Comparison of ENCODE assay signal across 23 mouse cellular contexts in the genomic region with DNA sequence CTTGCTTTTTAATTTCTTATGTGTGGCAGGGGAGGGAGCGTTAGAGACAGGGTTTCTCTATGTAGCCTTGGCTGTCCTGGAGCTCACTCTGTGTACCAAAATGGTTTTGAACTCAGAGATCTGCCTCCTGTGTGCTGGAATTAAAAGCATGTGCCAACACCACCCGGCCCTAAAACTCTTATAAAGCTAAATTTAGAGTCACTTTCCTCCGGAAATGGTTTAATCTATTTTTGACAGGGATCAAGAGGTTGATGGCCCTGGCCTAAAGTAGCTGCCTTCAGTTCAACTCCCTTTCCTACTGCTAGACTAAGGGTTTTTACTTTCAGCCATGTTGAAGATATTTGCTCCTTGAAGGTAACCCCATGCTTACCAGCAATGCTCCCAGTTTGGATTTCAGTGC. TPM values are rescaled to one million over a fixed set of nuclear protein-coding genes. Genes with fewer than 3 reads are reported as not detected.
DNase-seq lines count a peak whose midpoint lies in the region; ATAC-seq and TF ChIP-seq lines count a peak whose summit lies in the region.
"Had no signal": no experiment of that assay in that cellular context is flagged by ENCODE, and none has a peak within 500 bp of the region (broad histone marks: within the 10 kb centered on the region; RNA-seq: fewer than 3 reads in every experiment).

No protein-coding gene starts in this region.

- no peaks in the 10 kb centered on the region for H3K36me3 ChIP-seq in heart, embryonic 13.5 days
- no peaks in the 10 kb centered on the region for H3K36me3 ChIP-seq in kidney, embryonic 14.5 days (ENCODE audit: control insufficient read depth, insufficient read depth, low read length)
- no peaks in the 10 kb centered on the region for H3K36me3 ChIP-seq in embryonic facial prominence, embryonic 12.5 days
- no peaks in the 10 kb centered on the region for H3K36me3 ChIP-seq in limb, embryonic 15.5 days
- H3K36me3 ChIP-seq: embryonic facial prominence, embryonic 15.5 days; hindbrain, embryonic 12.5 days; neural tube, embryonic 15.5 days had no signal

- H3K27ac ChIP-seq in heart, embryonic 13.5 days (replicated peaks) = peak overlapping the region; percentile 62
- peak overlapping the region; percentile 65; the same call in 1 of the 2 replicates for H3K27ac ChIP-seq in kidney, embryonic 14.5 days (ENCODE audit: low read depth, low read length)
- 0 out of 2 replicates have a peak overlapping the region, but pooled peaks have one; percentile 30 for H3K27ac ChIP-seq in embryonic facial prominence, embryonic 12.5 days
- 0 out of 2 replicates have a peak overlapping the region, but pooled peaks have one; percentile 33 for H3K27ac ChIP-seq in limb, embryonic 15.5 days
- no peak overlapping the region for H3K27ac ChIP-seq in gastrocnemius, adult 2 months
- H3K27ac ChIP-seq: hindbrain, embryonic 12.5 days; neural tube, embryonic 15.5 days had no signal

- H3K4me2 ChIP-seq in heart, embryonic 13.5 days = no peak overlapping the region
- no peak overlapping the region for H3K4me2 ChIP-seq in kidney, embryonic 14.5 days (replicated peaks; ENCODE audit: low read depth, low read length)
- H3K4me2 ChIP-seq in embryonic facial prominence, embryonic 12.5 days (replicated peaks) = no peak overlapping the region
- no peak overlapping the region for H3K4me2 ChIP-seq in limb, embryonic 15.5 days

- H3K4me1 ChIP-seq in heart, embryonic 13.5 days = peaks cover 19% of the 10 kb centered on the region
- peaks cover 12% of the 10 kb centered on the region for H3K4me1 ChIP-seq in kidney, embryonic 14.5 days (ENCODE audit: control insufficient read depth, insufficient read depth, low read length)
- H3K4me1 ChIP-seq in embryonic facial prominence, embryonic 12.5 days = peaks cover 12% of the 10 kb centered on the region; the same call in 1 of the 2 replicates
- peaks cover 18% of the 10 kb centered on the region for H3K4me1 ChIP-seq in limb, embryonic 15.5 days

- no peak overlapping the region for H3K9ac ChIP-seq in heart, embryonic 13.5 days
- H3K9ac ChIP-seq in kidney, embryonic 14.5 days (ENCODE audit: low read depth, low read length) = no peak overlapping the region
- H3K9ac ChIP-seq in embryonic facial prominence, embryonic 12.5 days = no peak overlapping the region
- no peak overlapping the region for H3K9ac ChIP-seq in limb, embryonic 15.5 days
- H3K9ac ChIP-seq: liver, postnatal 0 days had no signal

- intact Hi-C loops in heart, postnatal 36 days (cut with DNase I) = no loop called here
- intact Hi-C loops in gastrocnemius, adult 2 months (cut with DNase I) = no loop called here

- WGBS in heart, embryonic 13.5 days = 36% methylated on average over 3 of the region's 3 CpGs
- 26% methylated on average over 3 of the region's 3 CpGs for WGBS in kidney, embryonic 14.5 days
- 39% methylated on average over 3 of the region's 3 CpGs for WGBS in embryonic facial prominence, embryonic 12.5 days
- 23% methylated on average over 3 of the region's 3 CpGs for WGBS in limb, embryonic 15.5 days

- DNase-seq in heart, postnatal 36 days = no peak
- DNase-seq in kidney, adult 8-10 months = no peak
- no peak for DNase-seq in gastrocnemius, adult 2 months
- DNase-seq: cerebellum, adult 18-20 months had no signal

- TF ChIP-seq CTCF in gastrocnemius, adult 2 months (IDR thresholded peaks at IDR 0.05) = no peak

- no peaks in the 10 kb centered on the region for H3K9me3 ChIP-seq in heart, embryonic 13.5 days
- H3K9me3 ChIP-seq in kidney, embryonic 14.5 days (ENCODE audit: control insufficient read depth, low read length) = no peaks in the 10 kb centered on the region
- H3K9me3 ChIP-seq in embryonic facial prominence, embryonic 12.5 days = no peaks in the 10 kb centered on the region
- H3K9me3 ChIP-seq in limb, embryonic 15.5 days = no peaks in the 10 kb centered on the region
- H3K9me3 ChIP-seq: embryonic facial prominence, embryonic 15.5 days; hindbrain, embryonic 12.5 days; neural tube, embryonic 15.5 days had no signal

- H3K4me3 ChIP-seq in heart, embryonic 13.5 days = no peak overlapping the region
- H3K4me3 ChIP-seq in kidney, embryonic 14.5 days (ENCODE audit: low read length) = no peak overlapping the region
- H3K4me3 ChIP-seq in embryonic facial prominence, embryonic 12.5 days = no peak overlapping the region
- H3K4me3 ChIP-seq in limb, embryonic 15.5 days = no peak overlapping the region
- no peak overlapping the region for H3K4me3 ChIP-seq in gastrocnemius, adult 2 months

- no peaks in the 10 kb centered on the region for H3K27me3 ChIP-seq in heart, embryonic 13.5 days (replicated peaks)
- no peaks in the 10 kb centered on the region for H3K27me3 ChIP-seq in kidney, embryonic 14.5 days (ENCODE audit: control insufficient read depth, insufficient read depth, low read length)
- no peaks in the 10 kb centered on the region for H3K27me3 ChIP-seq in embryonic facial prominence, embryonic 12.5 days
- H3K27me3 ChIP-seq in limb, embryonic 15.5 days = no peaks in the 10 kb centered on the region
- H3K27me3 ChIP-seq: embryonic facial prominence, embryonic 15.5 days; hindbrain, embryonic 12.5 days; neural tube, embryonic 15.5 days had no signal

- ATAC-seq in heart, embryonic 13.5 days (ENCODE audit: extremely low read depth, insufficient number of reproducible peaks, low FRiP score, low TSS enrichment) = no peak
- no peak for ATAC-seq in kidney, embryonic 14.5 days (ENCODE audit: low FRiP score, low TSS enrichment)
- ATAC-seq in embryonic facial prominence, embryonic 12.5 days (ENCODE audit: insufficient number of reproducible peaks, insufficient read depth, low FRiP score, low TSS enrichment) = no peak
- no peak for ATAC-seq in limb, embryonic 15.5 days (ENCODE audit: insufficient number of reproducible peaks, low FRiP score, low TSS enrichment, low read depth)
- ATAC-seq: forebrain, embryonic 16.5 days; midbrain, embryonic 16.5 days had no signal

RNA-seq across cellular contexts. Expression of a gene that starts 0.8 kb away (rescaled TPM):
- polyA plus RNA-seq in heart, embryonic 13.5 days (2015; fragmentation: Nextera tagmentation; extraction: Ambion mirVana) = 0.20 and 1.1 TPM in 2 replicates
- not detected for total RNA-seq in heart, postnatal 36 days (2021)
- polyA plus RNA-seq in kidney, embryonic 14.5 days (2014; fragmentation: Nextera tagmentation; extraction: Ambion mirVana) = 0.99 and 1.4 TPM in 2 replicates
- polyA plus RNA-seq in embryonic facial prominence, embryonic 12.5 days (2016; fragmentation: Nextera tagmentation; extraction: Ambion mirVana) = 0.88 and 2.7 TPM in 2 replicates
- 0.24 TPM in 1 of 2 replicates, not detected in the other for polyA plus RNA-seq in limb, embryonic 15.5 days (2015; fragmentation: Nextera tagmentation; extraction: Ambion mirVana)
- total RNA-seq in gastrocnemius, adult 2 months (2021) = not detected
- total RNA-seq: gastrocnemius, postnatal 14 days; heart, adult 18-20 months; layer of hippocampus, adult 18-20 months; layer of hippocampus, postnatal 14 days; left cerebral cortex, adult 8-10 months; left cerebral cortex, postnatal 4 days had no signal
- polyA plus RNA-seq: C2C12; forebrain, embryonic 16.5 days; hindbrain, embryonic 12.5 days; lung, postnatal 0 days; small intestine, adult 2 months had no signal

RNA-seq across cellular contexts. Expression of a gene that starts 22.4 kb away (rescaled TPM):
- polyA plus RNA-seq in heart, embryonic 13.5 days (2015; fragmentation: Nextera tagmentation; extraction: Ambion mirVana) = 25.7 and 31.3 TPM in 2 replicates
- total RNA-seq in heart, postnatal 36 days (2021) = 10 to 100 TPM; 19.7 to 21.8 TPM
- polyA plus RNA-seq in kidney, embryonic 14.5 days (2014; fragmentation: Nextera tagmentation; extraction: Ambion mirVana) = 48.8 and 55.6 TPM in 2 replicates
- polyA plus RNA-seq in embryonic facial prominence, embryonic 12.5 days (2016; fragmentation: Nextera tagmentation; extraction: Ambion mirVana) = 51.3 and 51.7 TPM in 2 replicates
- 44.1 and 58.6 TPM in 2 replicates for polyA plus RNA-seq in limb, embryonic 15.5 days (2015; fragmentation: Nextera tagmentation; extraction: Ambion mirVana)
- 10 to 100 TPM; 18.6 to 21.6 TPM for total RNA-seq in gastrocnemius, adult 2 months (2021)

RNA-seq across cellular contexts. Expression of a gene that starts 45.3 kb away (rescaled TPM):
- 1.3 and 1.5 TPM in 2 replicates for polyA plus RNA-seq in heart, embryonic 13.5 days (2015; fragmentation: Nextera tagmentation; extraction: Ambion mirVana)
- total RNA-seq in heart, postnatal 36 days (2021) = 1 to 10 TPM; 4.8 to 5.1 TPM
- 6.8 and 9.2 TPM in 2 replicates for polyA plus RNA-seq in kidney, embryonic 14.5 days (2014; fragmentation: Nextera tagmentation; extraction: Ambion mirVana)
- 10.3 and 11.2 TPM in 2 replicates for polyA plus RNA-seq in embryonic facial prominence, embryonic 12.5 days (2016; fragmentation: Nextera tagmentation; extraction: Ambion mirVana)
- 4.7 and 5.7 TPM in 2 replicates for polyA plus RNA-seq in limb, embryonic 15.5 days (2015; fragmentation: Nextera tagmentation; extraction: Ambion mirVana)
- 1 to 10 TPM; 2.1 to 3.0 TPM for total RNA-seq in gastrocnemius, adult 2 months (2021)
